Mouse (Mus musculus): ENCODE data around the gene Bicral. TPM values are rescaled to one million over a fixed set of nuclear protein-coding genes. Genes with fewer than 3 reads are reported as not detected.

Gene Bicral
- 14.4 and 14.5 TPM in 2 replicates for polyA plus RNA-seq (2012; rRNA removed)

DNA sequence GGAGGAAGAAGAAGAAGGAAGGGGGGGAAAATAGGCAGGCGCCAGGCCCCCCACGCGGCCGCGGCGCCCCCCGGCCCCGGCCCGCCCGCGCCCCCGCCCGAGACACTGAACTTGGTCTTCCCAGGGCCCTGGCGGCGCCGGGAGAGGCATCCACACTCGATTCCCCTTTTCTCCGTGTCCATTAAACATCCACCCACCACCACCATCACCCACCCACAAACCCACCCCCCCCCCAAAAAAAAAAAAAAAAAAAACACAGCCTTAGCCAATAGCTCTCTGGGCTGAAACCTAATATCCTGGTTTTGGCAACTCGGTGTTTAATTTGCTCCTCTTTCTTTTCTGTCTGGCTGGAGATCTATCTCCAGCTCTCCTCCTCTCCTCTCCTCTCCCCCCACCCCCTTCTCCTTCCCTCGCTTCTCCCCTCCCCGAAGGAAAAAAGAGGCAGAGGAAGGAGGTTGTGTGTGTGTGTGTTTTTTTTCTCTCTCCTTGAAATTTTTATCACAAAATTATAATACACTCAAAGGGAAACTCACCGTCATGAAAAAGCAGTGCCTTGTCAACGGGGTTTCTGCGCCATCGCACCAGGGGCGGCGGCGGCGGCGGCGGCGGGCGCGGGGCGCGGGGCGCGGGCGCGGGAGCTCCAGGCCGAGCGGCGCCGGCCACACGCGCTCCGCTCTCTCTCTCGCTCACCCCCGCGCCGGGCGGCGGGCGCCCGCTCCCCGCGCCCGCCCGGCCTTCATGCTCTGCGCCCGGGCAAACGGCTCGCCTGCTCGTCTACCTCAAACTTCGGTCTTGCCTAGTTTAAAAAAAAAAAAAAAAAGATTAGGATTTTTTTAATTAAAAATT is at the start of gene Bicral:
Gene Bicral (minus strand): TSS at position 580 of the 846 bp plus-strand sequence.
- 1% methylated on average over 62 of the region's 65 CpGs for WGBS
- peak within 1 kb of the TSS; percentile 95 for H3K4me3 ChIP-seq (ENCODE audit: extremely low read depth, insufficient read depth, insufficient read length)
- no peaks in the 10 kb centered on the region; the same call in 1 of the 2 replicates for H3K36me3 ChIP-seq (ENCODE audit: control insufficient read depth, insufficient read depth, low read length)
- H3K4me1 ChIP-seq (ENCODE audit: control insufficient read depth, insufficient read depth, insufficient read length): peaks cover 12% of the 10 kb centered on the region
- no peak; the same call in 1 of the 2 replicates for TF ChIP-seq POLR2A (IDR thresholded peaks at IDR 0.05; ENCODE audit: low read depth, low read length)
- no peak for TF ChIP-seq CTCF (IDR thresholded peaks at IDR 0.05; ENCODE audit: extremely low read depth, insufficient read depth, insufficient read length, insufficient replicate concordance)
- peak in 1 of 2 experiments; percentile 70 for DNase-seq (ENCODE audit: low read depth in 1 of 2, low spot score in 2 of 2)
- peak within 1 kb of the TSS; percentile 100 for H3K27ac ChIP-seq (ENCODE audit: insufficient read depth, low read length)
- H3K27me3 ChIP-seq (ENCODE audit: control insufficient read depth, insufficient read depth, low read length): no peaks in the 10 kb centered on the region

DNA sequence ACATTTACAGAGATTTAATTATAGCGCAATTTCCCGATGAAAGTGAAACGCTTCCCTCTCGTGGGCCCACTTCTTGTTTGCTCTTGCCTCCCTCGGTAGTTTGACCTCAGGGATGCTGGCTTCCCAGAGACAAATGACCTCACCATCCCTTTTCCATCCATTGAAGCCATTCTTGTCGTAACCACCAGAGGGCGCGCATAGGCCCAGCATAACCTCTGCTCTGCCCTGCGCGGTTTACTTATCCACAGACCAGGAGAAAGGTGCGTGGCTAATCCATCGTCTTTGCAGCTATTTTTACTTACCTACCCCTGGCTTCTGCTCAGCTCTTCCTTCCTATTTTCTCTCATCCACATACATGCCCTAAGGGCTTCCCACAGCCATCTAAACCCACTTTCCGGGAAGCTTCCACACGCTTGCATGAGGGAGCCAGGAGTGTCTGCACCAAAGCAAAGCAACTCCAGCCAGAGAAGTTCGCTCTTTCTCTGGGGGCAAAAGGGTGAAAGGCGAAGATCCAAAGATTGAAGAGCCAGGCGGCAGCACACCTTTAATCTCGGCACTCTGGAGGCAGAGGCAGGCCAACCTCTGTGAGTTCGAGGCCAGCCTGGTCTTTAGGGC is 45.7 kb upstream of the Bicral start:
- peak; percentile 41 to 65 for DNase-seq (ENCODE audit: low read depth in 1 of 2, low spot score in 2 of 2)
- H3K4me3 ChIP-seq (ENCODE audit: extremely low read depth, insufficient read depth, insufficient read length): no peak overlapping the region
- 28% methylated on average over 19 of the region's 19 CpGs for WGBS
- TF ChIP-seq POLR2A (IDR thresholded peaks at IDR 0.05; ENCODE audit: low read depth, low read length): no peak
- peak; percentile 79; the same call in 1 of the 2 replicates for TF ChIP-seq CTCF (IDR thresholded peaks at IDR 0.05; ENCODE audit: extremely low read depth, insufficient read depth, insufficient read length, insufficient replicate concordance)
- H3K27ac ChIP-seq (ENCODE audit: insufficient read depth, low read length): no peak overlapping the region
- H3K36me3 ChIP-seq (ENCODE audit: control insufficient read depth, insufficient read depth, low read length): no peaks in the 10 kb centered on the region
- H3K27me3 ChIP-seq (ENCODE audit: control insufficient read depth, insufficient read depth, low read length): no peaks in the 10 kb centered on the region
- H3K4me1 ChIP-seq (ENCODE audit: control insufficient read depth, insufficient read depth, insufficient read length): no peaks in the 10 kb centered on the region

DNA sequence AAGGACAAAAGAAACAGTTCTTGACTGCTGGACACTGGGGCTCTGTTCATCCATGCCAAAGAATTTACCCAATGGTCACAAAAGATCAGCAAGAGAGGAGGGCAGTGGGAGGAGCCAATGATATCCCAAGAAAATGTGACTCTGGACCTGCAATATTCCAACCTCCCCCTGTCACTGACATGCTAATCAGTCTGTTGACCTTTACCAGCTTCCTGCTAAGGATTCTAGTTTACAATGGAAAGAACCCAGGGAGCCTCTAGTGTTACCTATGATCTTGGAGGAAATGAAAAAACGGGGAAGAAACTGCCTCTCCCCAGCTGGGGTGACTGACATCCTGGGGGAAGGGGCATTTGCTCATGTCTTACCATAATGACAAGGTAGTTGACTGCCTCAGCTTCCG is 42.7 kb upstream of the Bicral start:
- Histone ChIP-seq H3K27ac (ENCODE audit: insufficient read depth, low read length) (no peak overlapping the region), H3K4me1 (ENCODE audit: control insufficient read depth, insufficient read depth, insufficient read length) (no peaks in the 10 kb centered on the region), H3K27me3 (ENCODE audit: control insufficient read depth, insufficient read depth, low read length) (no peaks in the 10 kb centered on the region), H3K4me3 (ENCODE audit: extremely low read depth, insufficient read depth, insufficient read length) (no peak overlapping the region), H3K36me3 (ENCODE audit: control insufficient read depth, insufficient read depth, low read length) (no peaks in the 10 kb centered on the region)
- 67% methylated on average over 2 of the region's 2 CpGs for WGBS
- no peak for TF ChIP-seq CTCF (IDR thresholded peaks at IDR 0.05; ENCODE audit: extremely low read depth, insufficient read depth, insufficient read length, insufficient replicate concordance)
- TF ChIP-seq POLR2A (IDR thresholded peaks at IDR 0.05; ENCODE audit: low read depth, low read length): no peak
- DNase-seq (ENCODE audit: low read depth in 1 of 2, low spot score in 2 of 2): no peak

DNA sequence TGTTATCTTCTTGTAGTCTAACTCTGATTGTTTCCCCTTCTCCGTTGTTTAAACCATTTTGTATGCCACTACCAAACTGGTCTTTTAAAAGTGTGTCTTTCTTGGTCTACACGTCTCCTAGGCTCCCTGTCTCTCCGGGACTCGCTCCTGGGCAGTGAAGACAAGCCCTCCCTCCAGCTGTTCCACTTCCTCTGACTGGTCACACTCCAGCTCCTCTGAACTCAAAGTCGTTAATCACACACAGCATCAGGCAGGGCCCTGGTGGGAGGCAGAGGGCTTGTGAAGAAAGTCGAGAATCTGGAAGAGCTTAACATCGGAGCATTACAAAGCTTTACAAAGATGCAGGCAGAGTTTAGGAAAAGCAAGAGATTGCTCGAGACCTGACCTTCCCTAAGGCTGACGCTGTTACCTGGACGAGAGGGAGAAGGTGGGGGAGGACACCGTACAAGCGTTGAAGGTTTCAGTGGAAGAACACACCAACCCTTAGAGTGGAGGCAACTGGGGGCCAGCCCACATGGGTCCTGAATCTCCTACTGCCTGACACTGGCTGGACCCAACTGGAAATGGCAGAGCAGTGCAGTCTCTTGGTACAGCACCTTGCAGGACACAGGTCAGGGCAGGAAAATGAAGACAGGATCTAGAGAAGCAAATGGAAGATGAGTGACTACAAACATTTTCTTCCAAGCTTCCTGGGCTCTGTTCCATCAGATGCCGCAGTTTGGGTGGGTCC is 39.1 kb upstream of the Bicral start:
- Histone ChIP-seq H3K4me3 (ENCODE audit: extremely low read depth, insufficient read depth, insufficient read length) (no peak overlapping the region), H3K27ac (ENCODE audit: insufficient read depth, low read length) (no peak overlapping the region), H3K4me1 (ENCODE audit: control insufficient read depth, insufficient read depth, insufficient read length) (peaks cover 3% of the 10 kb centered on the region), H3K27me3 (ENCODE audit: control insufficient read depth, insufficient read depth, low read length) (no peaks in the 10 kb centered on the region), H3K36me3 (ENCODE audit: control insufficient read depth, insufficient read depth, low read length) (no peaks in the 10 kb centered on the region)
- 54% methylated on average over 13 of the region's 13 CpGs for WGBS
- peak in 1 of 2 experiments; percentile 43 for DNase-seq (ENCODE audit: low read depth in 1 of 2, low spot score in 2 of 2)
- TF ChIP-seq CTCF (IDR thresholded peaks at IDR 0.05; ENCODE audit: extremely low read depth, insufficient read depth, insufficient read length, insufficient replicate concordance) (no peak), POLR2A (IDR thresholded peaks at IDR 0.05; ENCODE audit: low read depth, low read length) (no peak)

DNA sequence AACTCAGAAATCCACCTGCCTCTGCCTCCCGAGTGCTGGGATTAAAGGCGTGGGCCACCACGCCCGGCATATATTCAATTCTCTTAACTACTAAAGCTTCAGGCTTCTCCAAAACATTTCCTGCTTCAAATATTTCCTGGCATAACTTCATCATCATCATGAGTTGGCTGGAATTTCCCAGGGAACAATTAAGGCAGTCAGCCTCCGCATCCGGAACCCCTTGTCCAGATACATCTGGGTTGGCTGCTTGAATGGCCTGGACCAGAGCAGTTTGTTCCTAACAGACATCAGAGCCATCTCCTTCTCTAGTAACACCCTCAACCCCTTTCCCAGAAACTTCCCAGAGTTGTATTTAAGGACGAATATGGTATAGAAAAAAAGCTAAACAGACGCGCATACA is 37.1 kb upstream of the Bicral start:
- no peak overlapping the region for H3K27ac ChIP-seq (ENCODE audit: insufficient read depth, low read length)
- no peak overlapping the region for H3K4me3 ChIP-seq (ENCODE audit: extremely low read depth, insufficient read depth, insufficient read length)
- no peak for DNase-seq (ENCODE audit: low read depth in 1 of 2, low spot score in 2 of 2)
- peaks cover 10% of the 10 kb centered on the region for H3K4me1 ChIP-seq (ENCODE audit: control insufficient read depth, insufficient read depth, insufficient read length)
- WGBS: 92% methylated on average over 9 of the region's 9 CpGs
- TF ChIP-seq CTCF (IDR thresholded peaks at IDR 0.05; ENCODE audit: extremely low read depth, insufficient read depth, insufficient read length, insufficient replicate concordance): no peak
- TF ChIP-seq POLR2A (IDR thresholded peaks at IDR 0.05; ENCODE audit: low read depth, low read length): no peak
- H3K27me3 ChIP-seq (ENCODE audit: control insufficient read depth, insufficient read depth, low read length): no peaks in the 10 kb centered on the region
- H3K36me3 ChIP-seq (ENCODE audit: control insufficient read depth, insufficient read depth, low read length): no peaks in the 10 kb centered on the region

DNA sequence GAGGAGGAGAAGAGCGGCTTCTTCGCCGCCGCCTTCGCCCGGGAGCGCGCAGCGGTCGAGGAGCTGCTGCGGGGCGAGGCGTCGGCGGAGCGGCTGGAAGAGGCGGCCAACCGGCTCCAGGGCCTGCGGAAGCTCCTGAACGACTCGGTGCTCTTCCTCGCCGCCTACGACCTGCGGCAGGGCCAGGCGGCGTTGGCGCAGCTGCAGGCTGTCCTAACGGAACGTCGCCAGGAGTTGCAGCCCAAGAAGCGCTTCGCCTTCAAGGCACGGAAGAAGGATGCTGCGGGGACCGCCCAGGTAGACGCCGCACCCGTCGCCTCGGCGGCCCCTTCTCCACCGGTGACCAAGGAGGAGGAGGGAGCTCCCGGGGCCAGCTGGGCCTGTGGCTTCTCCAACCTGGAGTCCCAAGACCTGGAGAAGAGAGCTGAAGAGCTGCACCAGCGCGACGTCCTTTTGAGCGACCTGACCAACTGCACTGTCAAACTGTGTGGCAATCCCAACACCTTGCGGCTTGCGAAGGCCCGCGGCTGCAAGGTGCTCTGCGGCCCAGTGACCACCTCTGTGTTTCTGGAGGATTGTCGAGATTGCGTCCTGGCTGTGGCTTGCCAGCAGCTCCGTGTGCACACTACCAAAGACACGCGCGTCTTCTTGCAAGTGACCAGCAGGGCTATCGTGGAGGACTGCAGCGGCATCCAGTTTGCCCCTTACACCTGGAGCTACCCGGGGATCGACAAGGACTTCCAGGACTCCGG is 32.7 kb upstream of the Bicral start:
- Histone ChIP-seq H3K4me3 (ENCODE audit: extremely low read depth, insufficient read depth, insufficient read length) (peak overlapping the region; percentile 98), H3K27ac (ENCODE audit: insufficient read depth, low read length) (peak overlapping the region; percentile 98), H3K27me3 (ENCODE audit: control insufficient read depth, insufficient read depth, low read length) (no peaks in the 10 kb centered on the region), H3K4me1 (ENCODE audit: control insufficient read depth, insufficient read depth, insufficient read length) (peaks cover 10% of the 10 kb centered on the region), H3K36me3 (ENCODE audit: control insufficient read depth, insufficient read depth, low read length) (no peaks in the 10 kb centered on the region)
- peak; percentile 14 to 34 for DNase-seq (ENCODE audit: low read depth in 1 of 2, low spot score in 2 of 2)
- TF ChIP-seq POLR2A (IDR thresholded peaks at IDR 0.05; ENCODE audit: low read depth, low read length) (no peak), CTCF (IDR thresholded peaks at IDR 0.05; ENCODE audit: extremely low read depth, insufficient read depth, insufficient read length, insufficient replicate concordance) (no peak)
- 3% methylated on average over 63 of the region's 64 CpGs for WGBS
